Mouse (Mus musculus) forelimb bud, embryonic 11.5 days (tissue): Measurements from ENCODE around the gene Smyd3.
"Not testable (repeated sequence)": the region's sequence is repeated elsewhere in the genome, so short reads cannot be mapped to it uniquely, and the experiment has no call there.

Experiments used
- DNase-seq: peaks from one replicate; pipeline ENCODE4 v3.0.0-alpha.2; 2012; ENCODE audit warnings: low read depth, low spot score

Gene Smyd3

GRCm38 (mm10) chr1:179293772-179294353 lies 224.0 kb downstream of the Smyd3 start:
- DNase-seq, result no peak

DNA sequence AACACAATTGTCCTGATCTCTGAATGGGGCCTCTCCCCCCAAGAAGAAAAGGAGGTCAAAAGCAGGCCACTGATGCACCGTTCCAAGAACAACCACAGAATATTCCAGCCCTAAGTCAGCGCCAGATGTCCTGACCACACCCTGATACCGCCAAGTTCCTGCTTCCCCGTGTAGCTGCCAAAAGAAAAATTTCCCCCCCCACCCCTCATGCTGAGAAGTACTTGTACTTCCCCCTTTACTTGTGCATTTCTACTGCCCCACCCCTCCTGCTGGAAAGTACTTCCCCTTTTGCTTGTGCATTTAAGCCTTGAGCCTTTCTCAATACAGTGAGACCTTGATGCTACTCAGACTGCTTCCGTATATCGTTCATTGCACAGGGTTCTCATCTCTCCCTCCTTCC lies 227.7 kb downstream of the Smyd3 start:
- not testable (repeated sequence) for DNase-seq

GRCm38 (mm10) chr1:179289744-179290143 lies 228.1 kb downstream of the Smyd3 start:
- DNase-seq, result no peak

DNA sequence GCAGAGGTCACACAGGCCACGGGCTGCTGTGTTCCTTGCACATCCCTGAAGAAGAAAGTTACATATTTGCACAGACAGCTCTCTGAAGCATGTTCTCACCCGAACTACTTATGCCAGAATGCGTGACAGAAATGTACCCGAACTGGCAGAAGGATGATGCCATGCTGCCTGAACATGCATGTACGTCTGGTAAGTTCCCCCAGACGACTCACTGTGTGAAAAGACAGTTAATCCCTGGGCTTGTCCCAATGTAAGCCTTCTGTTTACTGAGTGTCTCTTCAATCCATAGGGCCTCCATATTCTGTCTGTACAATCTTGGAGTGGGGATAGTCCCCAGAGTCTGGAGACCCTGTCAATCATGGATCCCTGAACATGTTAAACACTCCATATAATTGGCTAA lies 231.1 kb downstream of the Smyd3 start:
- no peak for DNase-seq

- no peak for DNase-seq
Measured at GRCm38 (mm10) chr1:179282821-179283220, 235.0 kb downstream of the Smyd3 start.

DNA sequence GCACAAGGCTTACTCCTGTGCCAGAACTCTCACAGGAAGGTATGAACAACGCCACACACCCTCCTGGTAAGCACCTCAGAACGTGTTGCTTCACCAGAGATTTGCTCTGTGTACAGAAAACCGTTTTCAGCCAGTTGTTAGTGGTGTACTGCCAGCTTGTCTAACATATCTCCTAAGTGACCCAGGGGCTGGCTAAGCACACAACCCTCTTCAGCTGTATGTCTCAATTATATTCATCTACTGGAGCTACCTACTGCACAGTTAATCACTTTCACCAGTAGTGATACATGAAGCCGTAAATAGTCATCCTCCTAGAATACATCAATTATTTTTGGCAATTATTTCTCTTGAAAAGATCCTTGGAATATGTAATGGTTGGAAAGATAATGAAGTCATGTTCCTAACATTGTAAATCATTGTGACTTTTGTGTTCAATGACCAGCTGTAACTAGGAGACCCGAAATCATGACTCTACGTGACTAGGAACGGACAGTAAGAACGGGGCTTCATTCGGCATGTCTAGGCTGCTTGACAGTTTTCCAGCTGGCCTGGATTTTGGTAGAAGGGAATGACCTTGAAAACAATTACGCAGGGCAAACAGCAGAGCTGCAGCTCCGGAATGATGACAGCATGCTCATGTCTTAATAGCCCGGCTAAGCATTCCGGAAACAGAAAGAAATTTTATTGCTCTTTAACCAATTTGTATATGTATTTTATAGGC lies 236.3 kb downstream of the Smyd3 start:
- DNase-seq, result no peak

GRCm38 (mm10) chr1:179279116-179279515 lies 238.7 kb downstream of the Smyd3 start:
- DNase-seq, result no peak

- no peak for DNase-seq
Measured at GRCm38 (mm10) chr1:179277346-179277745, 240.5 kb downstream of the Smyd3 start.

DNA sequence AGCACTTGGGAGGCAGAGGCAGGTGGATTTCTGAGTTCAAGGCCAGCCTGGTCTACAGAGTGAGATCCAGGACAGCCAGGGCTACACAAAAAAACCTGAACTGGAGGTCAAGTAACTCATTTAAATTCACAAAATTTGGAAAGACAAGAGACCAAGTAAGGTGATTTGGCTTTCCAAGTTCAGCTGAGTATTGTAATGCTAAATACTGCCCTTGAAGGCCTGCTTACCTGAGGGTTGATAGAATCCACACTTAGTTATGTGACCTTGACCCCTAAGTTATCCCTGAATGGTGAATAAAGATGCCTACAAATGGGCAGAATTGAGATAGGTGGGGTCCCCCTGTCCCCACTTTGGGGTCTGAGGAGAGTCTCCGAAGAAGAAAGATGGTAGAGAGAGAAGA lies 241.0 kb downstream of the Smyd3 start:
- no peak for DNase-seq

DNA sequence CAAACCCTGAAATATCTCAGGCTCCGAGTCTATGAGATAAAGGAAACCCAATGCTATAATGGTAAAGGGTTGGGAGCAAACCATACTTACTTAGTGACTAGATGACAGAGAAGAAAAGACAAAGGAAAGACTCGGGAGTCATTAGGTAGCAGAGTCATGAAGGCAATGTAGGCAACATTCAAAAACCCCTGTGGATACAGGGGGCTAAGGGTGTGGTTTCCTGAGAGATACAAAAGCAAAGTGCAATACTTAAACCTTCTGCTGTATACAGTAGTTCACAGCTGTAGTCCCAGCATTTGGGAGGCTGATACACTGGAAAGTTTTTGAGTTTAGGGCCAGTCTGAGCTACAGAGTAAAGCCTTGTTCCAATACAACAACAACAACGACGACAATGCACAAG lies 244.9 kb downstream of the Smyd3 start:
- DNase-seq, result no peak

- no peak for DNase-seq
Measured at GRCm38 (mm10) chr1:179272351-179272750, 245.5 kb downstream of the Smyd3 start.

- DNase-seq, result no peak
Measured at GRCm38 (mm10) chr1:179266936-179267335, 250.9 kb downstream of the Smyd3 start.

- DNase-seq, result peak; percentile 12
Measured at GRCm38 (mm10) chr1:179261496-179261966, 256.3 kb downstream of the Smyd3 start.

DNA sequence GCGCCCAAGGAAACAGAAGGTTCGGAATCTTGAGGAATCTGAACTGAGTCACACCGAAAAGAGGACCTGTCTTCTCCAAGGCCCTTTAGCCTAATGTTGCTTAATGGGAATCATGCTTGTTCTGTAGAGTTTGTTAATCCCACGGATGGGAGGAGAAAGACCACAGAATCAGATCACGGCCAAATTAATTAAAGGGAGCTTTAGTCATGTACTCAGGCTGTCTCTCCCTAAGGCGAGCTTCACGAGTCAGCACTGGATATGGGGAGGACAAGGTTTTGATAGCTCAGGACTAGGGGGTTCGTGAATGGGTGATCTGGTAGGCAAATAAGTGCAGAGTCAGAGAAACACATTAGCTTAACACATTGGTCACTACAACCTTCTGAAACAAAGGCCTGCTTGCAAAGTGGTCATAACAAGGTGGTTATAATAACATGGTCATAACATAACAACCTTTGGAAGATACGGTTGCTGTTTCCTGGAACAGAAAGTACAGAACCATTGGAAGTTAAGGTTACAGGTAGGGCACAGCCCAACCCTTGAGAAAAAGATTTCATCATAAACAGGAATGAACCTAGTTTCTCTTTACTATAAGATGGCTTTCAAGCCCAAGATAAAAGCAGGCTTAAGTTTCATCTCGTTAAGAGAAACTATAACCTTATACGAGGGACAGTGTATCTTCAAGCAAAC lies 261.9 kb downstream of the Smyd3 start:
- DNase-seq, result no peak

DNA sequence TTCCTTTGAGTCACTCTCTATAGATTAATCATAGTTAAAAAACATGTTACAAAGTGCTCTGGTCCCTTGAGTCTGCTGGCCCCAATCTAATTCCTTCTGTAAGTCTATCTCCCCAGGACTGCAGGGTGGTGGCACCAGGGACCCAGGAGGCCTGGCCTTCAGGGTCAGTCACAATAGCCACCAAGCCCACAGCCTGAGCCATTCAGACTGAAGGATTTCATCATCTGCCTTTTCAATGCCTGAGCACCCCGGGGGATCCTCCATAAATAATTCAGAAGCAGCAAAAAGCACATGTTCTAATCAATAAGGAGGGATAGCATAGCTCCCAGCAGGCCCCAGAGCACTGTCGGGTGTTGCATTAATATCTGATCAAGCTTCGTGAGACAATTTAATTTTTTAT lies 263.3 kb downstream of the Smyd3 start:
- DNase-seq, result no peak

GRCm38 (mm10) chr1:179252611-179253010 lies 265.2 kb downstream of the Smyd3 start:
- DNase-seq, result no peak

GRCm38 (mm10) chr1:179250388-179250787 lies 267.5 kb downstream of the Smyd3 start:
- no peak for DNase-seq

- DNase-seq, result no peak
Measured at GRCm38 (mm10) chr1:179243554-179243953, 274.3 kb downstream of the Smyd3 start.

DNA sequence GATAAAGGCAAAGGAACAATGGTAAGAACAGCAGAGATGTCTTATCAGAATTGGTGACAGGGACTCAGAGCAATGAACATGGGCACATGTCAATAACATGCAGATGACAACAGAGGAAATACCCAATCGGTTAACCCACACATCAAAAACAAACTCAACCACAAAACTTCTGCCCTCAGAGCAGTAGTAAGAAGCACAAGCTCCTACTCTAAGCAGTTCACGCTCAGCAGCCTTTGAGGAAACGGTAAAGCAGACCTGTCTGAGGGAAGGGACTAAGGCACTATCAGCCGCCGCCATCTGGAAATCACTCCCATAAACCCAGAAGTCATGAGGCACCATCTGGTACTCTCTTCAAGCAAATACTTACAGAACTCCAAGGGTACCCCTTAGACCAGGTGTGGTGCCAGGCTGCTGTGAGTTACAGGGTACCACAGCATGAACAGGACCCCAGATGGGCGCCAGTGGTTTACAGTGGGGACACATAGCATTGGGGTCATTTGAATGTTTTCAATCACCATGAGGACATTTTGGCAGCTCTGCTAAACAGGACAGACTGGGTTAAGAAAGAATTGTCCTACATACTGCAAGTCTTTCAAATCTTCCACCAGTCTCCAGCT lies 277.1 kb downstream of the Smyd3 start:
- no peak for DNase-seq

DNA sequence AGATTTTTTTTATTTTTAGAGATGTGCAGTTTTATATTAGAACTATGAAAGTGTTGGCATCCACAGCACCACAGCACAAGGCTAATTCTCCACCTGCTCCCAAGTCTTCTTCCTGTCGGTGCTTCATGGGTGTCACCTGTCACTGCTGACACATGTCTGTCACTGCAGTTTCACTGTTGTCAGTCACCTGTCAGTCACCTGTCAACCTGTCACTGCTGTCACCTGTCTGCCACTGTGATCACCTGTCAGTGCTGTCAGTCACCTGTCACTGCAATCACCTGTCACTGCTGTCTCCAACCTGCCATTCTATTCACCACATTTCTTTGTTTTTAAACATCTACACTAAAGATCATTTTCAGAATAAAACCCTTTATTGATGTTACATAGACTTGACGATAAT lies 279.2 kb downstream of the Smyd3 start:
- no peak for DNase-seq

DNA sequence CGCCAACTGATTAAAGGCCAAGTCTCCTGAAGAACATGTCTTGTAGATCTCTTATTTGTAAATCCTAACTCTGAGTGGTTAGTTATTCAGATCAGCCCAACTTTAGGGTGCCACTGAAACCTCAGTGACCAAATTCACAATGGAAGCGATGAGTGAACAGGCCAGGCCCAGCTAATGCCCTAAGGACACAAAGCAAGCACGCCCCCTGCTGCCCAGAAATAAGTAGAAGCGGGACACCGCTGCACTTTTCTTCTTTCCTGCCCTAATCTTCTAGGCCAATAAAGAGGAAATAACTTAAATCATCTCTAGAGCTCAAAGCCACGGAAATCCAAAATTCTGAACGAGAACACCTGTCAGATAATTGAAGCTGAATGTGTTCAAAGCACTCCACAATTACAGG lies 279.9 kb downstream of the Smyd3 start:
- no peak for DNase-seq

- DNase-seq, result no peak
Measured at GRCm38 (mm10) chr1:179236217-179236840, 281.5 kb downstream of the Smyd3 start.
